Mouse (Mus musculus): Measurements from ENCODE around the gene Ifrd2. TPM values are rescaled to one million over a fixed set of nuclear protein-coding genes. Genes with fewer than 3 reads are reported as not detected.

Ifrd2 gene
- polyA plus RNA-seq, 1 experiment from 2014 or later: 14.5 TPM

GRCm38 (mm10) chr9:107583174-107583573 is 4.3 kb upstream of the Ifrd2 start:
- ATAC-seq (ENCODE audit: low FRiP score, low TSS enrichment) (no peak), DNase-seq (no peak)
- Histone ChIP-seq H3K9me3 (ENCODE audit: control insufficient read depth, low read length) (no peaks in the 10 kb centered on the region), H3K36me3 (ENCODE audit: control insufficient read depth, insufficient read depth, low read length) (peaks cover 11% of the 10 kb centered on the region; the same call in 1 of the 2 replicates), H3K4me2 (ENCODE audit: low read length) (no peak overlapping the region), H3K4me3 (replicated peaks; ENCODE audit: low read depth, low read length) (no peak overlapping the region), H3K9ac (replicated peaks; ENCODE audit: low read length) (no peak overlapping the region), H3K27me3 (ENCODE audit: control insufficient read depth, insufficient read depth, low read length) (no peaks in the 10 kb centered on the region), H3K27ac (replicated peaks; ENCODE audit: low read depth, low read length) (no peak overlapping the region), H3K4me1 (ENCODE audit: control insufficient read depth, insufficient read depth, low read length) (peaks cover 19% of the 10 kb centered on the region)
- WGBS: 91% methylated on average over 14 of the region's 14 CpGs

DNA sequence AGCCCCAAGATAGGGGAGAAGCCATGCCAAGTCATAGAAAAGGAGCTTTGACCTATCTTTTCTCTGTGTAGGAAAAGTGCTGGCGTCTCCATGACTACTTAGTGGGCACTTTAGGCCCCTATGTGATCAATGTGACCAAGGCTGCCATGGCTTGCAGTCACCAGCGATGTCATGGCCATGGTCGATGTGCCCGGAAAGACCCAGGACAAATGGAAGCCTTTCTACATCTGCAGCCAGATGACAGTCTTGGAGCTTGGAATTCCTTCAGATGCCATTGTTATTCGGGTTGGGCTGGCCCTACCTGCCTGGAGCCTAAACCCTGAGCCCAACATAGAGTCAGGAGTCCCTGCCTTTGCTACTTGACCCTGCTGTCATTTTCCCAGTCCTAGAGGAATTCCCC is 938 bp upstream of the Ifrd2 start:
- 93% methylated on average over 5 of the region's 5 CpGs for WGBS

GRCm38 (mm10) chr9:107587833-107588639 is 594 bp downstream of the Ifrd2 start:
- H3K9me3 ChIP-seq (ENCODE audit: control insufficient read depth, low read length): no peaks in the 10 kb centered on the region
- H3K4me1 ChIP-seq (ENCODE audit: control insufficient read depth, insufficient read depth, low read length): peaks cover 9% of the 10 kb centered on the region
- DNase-seq (peak; percentile 56), ATAC-seq (ENCODE audit: low FRiP score, low TSS enrichment) (peak; percentile 19; the same call in 1 of the 2 replicates)
- H3K27me3 ChIP-seq (ENCODE audit: control insufficient read depth, insufficient read depth, low read length): no peaks in the 10 kb centered on the region
- peak overlapping the region; percentile 54 for H3K9ac ChIP-seq (replicated peaks; ENCODE audit: low read length)
- WGBS: 6% methylated on average over 33 of the region's 33 CpGs
- no peak overlapping the region for H3K27ac ChIP-seq (replicated peaks; ENCODE audit: low read depth, low read length)
- peak overlapping the region; percentile 89 for H3K4me2 ChIP-seq (ENCODE audit: low read length)
- H3K36me3 ChIP-seq (ENCODE audit: control insufficient read depth, insufficient read depth, low read length): peaks cover 41% of the 10 kb centered on the region
- H3K4me3 ChIP-seq (replicated peaks; ENCODE audit: low read depth, low read length): peak overlapping the region; percentile 65

More for the DNA sequence above, 938 bp upstream of the Ifrd2 start:
- no peak for DNase-seq
- no peak overlapping the region for H3K9ac ChIP-seq (replicated peaks; ENCODE audit: low read length)
- peaks cover 29% of the 10 kb centered on the region for H3K36me3 ChIP-seq (ENCODE audit: control insufficient read depth, insufficient read depth, low read length)
- H3K4me1 ChIP-seq (ENCODE audit: control insufficient read depth, insufficient read depth, low read length): peaks cover 11% of the 10 kb centered on the region
- H3K27me3 ChIP-seq (ENCODE audit: control insufficient read depth, insufficient read depth, low read length): no peaks in the 10 kb centered on the region
- no peak overlapping the region for H3K4me3 ChIP-seq (replicated peaks; ENCODE audit: low read depth, low read length)
- no peak overlapping the region for H3K4me2 ChIP-seq (ENCODE audit: low read length)
- no peak overlapping the region for H3K27ac ChIP-seq (replicated peaks; ENCODE audit: low read depth, low read length)
- no peak for ATAC-seq (ENCODE audit: low FRiP score, low TSS enrichment)
- no peaks in the 10 kb centered on the region for H3K9me3 ChIP-seq (ENCODE audit: control insufficient read depth, low read length)

DNA sequence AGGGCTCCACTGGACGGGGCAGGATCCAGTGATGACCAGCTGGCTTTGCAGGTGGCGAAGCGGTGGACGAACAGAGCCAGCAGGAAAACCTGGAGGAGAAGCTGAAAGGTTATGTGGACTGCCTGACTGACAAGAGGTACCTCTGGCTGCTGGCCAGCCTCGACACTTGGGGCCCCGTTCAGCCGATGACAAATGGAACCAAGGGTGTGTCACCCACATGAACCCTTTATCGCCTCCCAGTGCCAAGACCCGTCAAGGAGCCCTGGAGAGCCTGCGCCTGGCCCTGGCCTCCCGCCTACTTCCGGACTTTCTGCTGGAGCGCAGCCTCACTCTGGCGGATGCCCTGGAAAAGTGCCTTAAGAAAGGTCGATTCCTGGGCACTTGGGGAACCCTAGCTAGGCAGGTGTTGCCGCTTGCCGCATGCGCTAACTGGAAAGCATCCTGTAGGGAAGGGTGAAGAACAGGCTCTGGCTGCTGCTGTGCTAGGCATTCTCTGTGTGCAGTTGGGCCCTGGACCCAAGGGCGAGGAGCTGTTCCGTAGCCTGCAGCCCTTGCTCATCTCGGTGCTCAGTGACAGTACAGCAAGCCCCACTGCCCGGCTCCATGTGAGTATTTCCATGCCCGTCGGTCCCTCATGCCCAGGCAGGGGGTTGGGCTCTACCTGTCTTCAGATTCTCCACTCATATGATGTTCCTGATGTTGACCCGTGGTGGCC is 2.8 kb downstream of the Ifrd2 start:
- Histone ChIP-seq H3K9me3 (ENCODE audit: control insufficient read depth, low read length) (no peaks in the 10 kb centered on the region), H3K27me3 (ENCODE audit: control insufficient read depth, insufficient read depth, low read length) (no peaks in the 10 kb centered on the region), H3K4me2 (ENCODE audit: low read length) (no peak overlapping the region), H3K4me1 (ENCODE audit: control insufficient read depth, insufficient read depth, low read length) (peaks cover 9% of the 10 kb centered on the region), H3K4me3 (replicated peaks; ENCODE audit: low read depth, low read length) (no peak overlapping the region), H3K27ac (replicated peaks; ENCODE audit: low read depth, low read length) (no peak overlapping the region), H3K9ac (replicated peaks; ENCODE audit: low read length) (no peak overlapping the region), H3K36me3 (ENCODE audit: control insufficient read depth, insufficient read depth, low read length) (peaks cover 42% of the 10 kb centered on the region)
- no peak for ATAC-seq (ENCODE audit: low FRiP score, low TSS enrichment)
- 91% methylated on average over 25 of the region's 25 CpGs for WGBS
- DNase-seq: no peak

GRCm38 (mm10) chr9:107590773-107591060 is 3.3 kb downstream of the Ifrd2 start:
- Histone ChIP-seq H3K27ac (replicated peaks; ENCODE audit: low read depth, low read length) (no peak overlapping the region), H3K4me3 (replicated peaks; ENCODE audit: low read depth, low read length) (no peak overlapping the region), H3K27me3 (ENCODE audit: control insufficient read depth, insufficient read depth, low read length) (no peaks in the 10 kb centered on the region), H3K9me3 (ENCODE audit: control insufficient read depth, low read length) (no peaks in the 10 kb centered on the region), H3K9ac (replicated peaks; ENCODE audit: low read length) (no peak overlapping the region), H3K4me2 (ENCODE audit: low read length) (no peak overlapping the region), H3K36me3 (ENCODE audit: control insufficient read depth, insufficient read depth, low read length) (peaks cover 42% of the 10 kb centered on the region), H3K4me1 (ENCODE audit: control insufficient read depth, insufficient read depth, low read length) (peaks cover 9% of the 10 kb centered on the region)
- DNase-seq: no peak
- WGBS: 95% methylated on average over 6 of the region's 6 CpGs
- no peak for ATAC-seq (ENCODE audit: low FRiP score, low TSS enrichment)

- 83% methylated on average over 11 of the region's 11 CpGs for WGBS
- H3K4me3 ChIP-seq (replicated peaks; ENCODE audit: low read depth, low read length): no peak overlapping the region
- H3K4me1 ChIP-seq (ENCODE audit: control insufficient read depth, insufficient read depth, low read length): peaks cover 4% of the 10 kb centered on the region
- H3K27ac ChIP-seq (replicated peaks; ENCODE audit: low read depth, low read length): no peak overlapping the region
- peaks cover 42% of the 10 kb centered on the region for H3K36me3 ChIP-seq (ENCODE audit: control insufficient read depth, insufficient read depth, low read length)
- no peak for ATAC-seq (ENCODE audit: low FRiP score, low TSS enrichment)
- H3K9me3 ChIP-seq (ENCODE audit: control insufficient read depth, low read length): no peaks in the 10 kb centered on the region
- no peak for DNase-seq
- H3K9ac ChIP-seq (replicated peaks; ENCODE audit: low read length): no peak overlapping the region
- H3K27me3 ChIP-seq (ENCODE audit: control insufficient read depth, insufficient read depth, low read length): no peaks in the 10 kb centered on the region
- H3K4me2 ChIP-seq (ENCODE audit: low read length): no peak overlapping the region
Observed at GRCm38 (mm10) chr9:107593101-107593976, 5.9 kb downstream of the Ifrd2 start.

DNA sequence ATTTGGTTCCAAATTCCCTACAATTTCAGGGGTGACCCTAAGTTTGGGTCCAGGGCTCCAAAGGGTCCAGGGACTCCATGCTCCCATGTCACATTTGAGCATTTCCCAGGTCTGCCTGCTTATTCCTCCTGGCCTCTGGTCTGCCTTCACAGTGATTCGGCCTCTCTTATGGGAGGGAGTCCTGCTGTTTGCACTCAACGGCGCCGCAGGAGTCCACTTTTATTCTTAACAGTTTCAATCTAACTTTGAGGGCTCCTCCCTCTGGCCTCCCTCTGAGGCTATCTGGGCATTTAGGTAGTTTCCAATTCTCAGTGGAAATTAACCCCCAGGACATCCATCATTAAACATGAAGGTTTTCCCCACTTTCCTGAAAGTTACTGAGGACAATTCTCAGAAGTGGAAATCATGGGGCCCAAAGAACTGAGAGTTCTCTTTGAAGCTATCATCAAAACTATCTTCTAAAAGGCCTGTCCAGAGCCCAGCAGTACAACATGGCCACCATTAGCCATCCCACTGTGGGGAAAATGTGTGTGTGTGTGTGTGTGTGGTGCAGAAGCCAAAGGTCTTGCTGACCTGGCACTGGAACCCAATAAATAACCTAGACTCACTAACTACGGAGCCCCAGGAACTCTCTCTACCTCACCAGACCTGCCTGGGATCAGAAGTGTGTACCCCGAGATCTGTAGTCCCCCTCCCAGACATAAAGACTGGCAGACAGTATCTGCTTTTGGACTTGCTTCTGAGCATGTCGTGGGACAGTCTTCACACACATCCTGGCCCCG is 7.0 kb downstream of the Ifrd2 start:
- WGBS: 79% methylated on average over 8 of the region's 8 CpGs
- no peak for ATAC-seq (ENCODE audit: low FRiP score, low TSS enrichment)
- no peaks in the 10 kb centered on the region for H3K27me3 ChIP-seq (ENCODE audit: control insufficient read depth, insufficient read depth, low read length)
- H3K4me3 ChIP-seq (replicated peaks; ENCODE audit: low read depth, low read length): no peak overlapping the region
- H3K9me3 ChIP-seq (ENCODE audit: control insufficient read depth, low read length): no peaks in the 10 kb centered on the region
- DNase-seq: no peak
- H3K4me1 ChIP-seq (ENCODE audit: control insufficient read depth, insufficient read depth, low read length): no peaks in the 10 kb centered on the region
- peaks cover 42% of the 10 kb centered on the region for H3K36me3 ChIP-seq (ENCODE audit: control insufficient read depth, insufficient read depth, low read length)
- no peak overlapping the region for H3K4me2 ChIP-seq (ENCODE audit: low read length)
- H3K27ac ChIP-seq (replicated peaks; ENCODE audit: low read depth, low read length): no peak overlapping the region
- H3K9ac ChIP-seq (replicated peaks; ENCODE audit: low read length): no peak overlapping the region

Measured in midbrain, embryonic 14.5 days (tissue).